ENCODE assay signal across 20 mouse cellular contexts in the genomic region with DNA sequence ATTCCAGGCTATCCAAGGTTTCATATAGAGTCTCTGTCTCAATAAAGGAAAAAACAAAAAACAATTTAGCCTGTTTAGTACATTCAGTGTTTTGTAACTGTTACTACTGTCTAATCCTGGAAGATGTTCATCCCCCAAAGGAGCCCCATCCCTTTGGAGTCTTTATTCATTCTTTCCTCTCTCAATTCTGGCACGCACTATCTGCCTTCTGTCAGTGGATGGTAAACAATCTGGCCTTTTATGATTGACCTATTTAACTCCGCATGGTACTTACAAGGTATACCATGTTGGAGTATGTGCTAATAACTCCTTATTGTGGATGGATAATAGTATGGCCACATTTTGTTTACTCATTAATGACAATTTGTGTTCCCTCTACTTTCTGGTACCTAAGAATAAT. TPM values are rescaled to one million over a fixed set of nuclear protein-coding genes. Genes with fewer than 3 reads are reported as not detected.
A peak's percentile ranks its signal among the peaks of the same experiment; 100 is the strongest.
DNase-seq lines count a peak whose midpoint lies in the region; ATAC-seq and TF ChIP-seq lines count a peak whose summit lies in the region.
"Had no signal": no experiment of that assay in that cellular context is flagged by ENCODE, and none has a peak within 500 bp of the region (broad histone marks: within the 10 kb centered on the region; RNA-seq: fewer than 3 reads in every experiment).

No protein-coding gene starts in this region.

- no peak overlapping the region for H3K4me2 ChIP-seq in forebrain, embryonic 14.5 days (ENCODE audit: low read length)
- H3K4me2 ChIP-seq in forebrain, embryonic 15.5 days (replicated peaks), result no peak overlapping the region
- H3K4me2 ChIP-seq in hindbrain, postnatal 0 days (ENCODE audit: low read depth, low read length), result no peak overlapping the region
- H3K4me2 ChIP-seq: embryonic facial prominence, embryonic 13.5 days; heart, embryonic 13.5 days; hindbrain, embryonic 12.5 days had no signal

- H3K36me3 ChIP-seq in forebrain, embryonic 14.5 days (ENCODE audit: control insufficient read depth, insufficient read depth, low read length), result no peaks in the 10 kb centered on the region
- H3K36me3 ChIP-seq in forebrain, embryonic 15.5 days, result no peaks in the 10 kb centered on the region
- no peaks in the 10 kb centered on the region for H3K36me3 ChIP-seq in hindbrain, postnatal 0 days (ENCODE audit: insufficient read depth, low read length)
- H3K36me3 ChIP-seq: embryonic facial prominence, embryonic 13.5 days; G1E; heart, embryonic 13.5 days; hindbrain, embryonic 12.5 days had no signal

- H3K27me3 ChIP-seq in forebrain, embryonic 14.5 days (replicated peaks; ENCODE audit: control insufficient read depth, insufficient read depth, low read length), result no peaks in the 10 kb centered on the region
- H3K27me3 ChIP-seq in forebrain, embryonic 15.5 days, result no peaks in the 10 kb centered on the region
- no peaks in the 10 kb centered on the region for H3K27me3 ChIP-seq in hindbrain, postnatal 0 days (ENCODE audit: insufficient read depth, low read length)
- H3K27me3 ChIP-seq: embryonic facial prominence, embryonic 13.5 days; heart, embryonic 13.5 days; hindbrain, embryonic 12.5 days had no signal

- peak; percentile 92 for ATAC-seq in cerebellum, adult (ENCODE audit: insufficient number of reproducible peaks, low FRiP score, low TSS enrichment)
- ATAC-seq in forebrain, embryonic 14.5 days, result peak; percentile 42; the same call in 1 of the 2 replicates
- ATAC-seq in forebrain, embryonic 15.5 days (replicated peaks), result no peak
- no peak for ATAC-seq in hindbrain, postnatal 0 days
- ATAC-seq: CD4-positive, CD25-positive, alpha-beta regulatory T cell, adult 4 months; hindbrain, embryonic 16.5 days had no signal

- 72% methylated on average over 2 of the region's 2 CpGs for whole genome bisulfite sequencing in forebrain, embryonic 14.5 days
- WGBS in forebrain, embryonic 15.5 days, result 58% methylated on average over 2 of the region's 2 CpGs
- 79% methylated on average over 2 of the region's 2 CpGs for WGBS in hindbrain, postnatal 0 days

- peaks cover 13% of the 10 kb centered on the region for H3K4me1 ChIP-seq in forebrain, embryonic 14.5 days (ENCODE audit: control insufficient read depth, insufficient read depth, low read length)
- peaks cover 20% of the 10 kb centered on the region for H3K4me1 ChIP-seq in forebrain, embryonic 15.5 days
- peaks cover 2% of the 10 kb centered on the region; the same call in 1 of the 2 replicates for H3K4me1 ChIP-seq in hindbrain, postnatal 0 days (ENCODE audit: insufficient read depth, low read length)

- H3K9ac ChIP-seq in forebrain, embryonic 14.5 days (ENCODE audit: low read length), result no peak overlapping the region
- no peak overlapping the region for H3K9ac ChIP-seq in forebrain, embryonic 15.5 days (replicated peaks)
- H3K9ac ChIP-seq in hindbrain, postnatal 0 days (replicated peaks; ENCODE audit: low read length), result no peak overlapping the region
- H3K9ac ChIP-seq: embryonic facial prominence, embryonic 13.5 days; heart, embryonic 13.5 days; hindbrain, embryonic 12.5 days had no signal

- no peak overlapping the region for H3K4me3 ChIP-seq in forebrain, embryonic 14.5 days (ENCODE audit: low read depth, low read length)
- H3K4me3 ChIP-seq in forebrain, embryonic 15.5 days, result no peak overlapping the region
- no peak overlapping the region for H3K4me3 ChIP-seq in hindbrain, postnatal 0 days (ENCODE audit: low read length)
- H3K4me3 ChIP-seq: embryonic facial prominence, embryonic 13.5 days; gastrocnemius, adult 2 months; heart, embryonic 13.5 days; hindbrain, embryonic 12.5 days had no signal

- DNase-seq in cerebellum, adult 11 months, result no peak
- peak; percentile 36 for DNase-seq in forebrain, embryonic 14.5 days (ENCODE audit: low spot score)
- peak; percentile 90 for DNase-seq in brain, adult 2 months (ENCODE audit: low read depth, low spot score)
- peak; percentile 37 to 58 for DNase-seq in cerebellum, postnatal 36 days
- DNase-seq in hindbrain, postnatal 0 days (ENCODE audit: low spot score), result no peak
- DNase-seq: adrenal gland, adult 8-10 months; adrenal gland, postnatal 36 days; B cell, adult 2 months; gastrocnemius, adult 2 months; gastrocnemius, postnatal 25 days; heart, postnatal 4 days; kidney, adult 18-20 months had no signal

- H3K9me3 ChIP-seq in forebrain, embryonic 14.5 days (replicated peaks; ENCODE audit: control insufficient read depth, low read length), result no peaks in the 10 kb centered on the region
- no peaks in the 10 kb centered on the region for H3K9me3 ChIP-seq in forebrain, embryonic 15.5 days
- H3K9me3 ChIP-seq in hindbrain, postnatal 0 days (ENCODE audit: low read length), result no peaks in the 10 kb centered on the region
- H3K9me3 ChIP-seq: embryonic facial prominence, embryonic 13.5 days; G1E; heart, embryonic 13.5 days; hindbrain, embryonic 12.5 days had no signal

- H3K27ac ChIP-seq in forebrain, embryonic 14.5 days (ENCODE audit: low read depth, low read length), result no peak overlapping the region
- no peak overlapping the region for H3K27ac ChIP-seq in forebrain, embryonic 15.5 days (replicated peaks)
- H3K27ac ChIP-seq in hindbrain, postnatal 0 days, result no peak overlapping the region
- H3K27ac ChIP-seq: embryonic facial prominence, embryonic 13.5 days; gastrocnemius, adult 2 months; heart, embryonic 13.5 days; hindbrain, embryonic 12.5 days had no signal

- TF ChIP-seq CTCF in hindbrain, postnatal 0 days (IDR thresholded peaks at IDR 0.05; ENCODE audit: low read depth), result no peak

RNA-seq across cellular contexts. Expression of a gene that starts 26.6 kb away (rescaled TPM):
- polyA plus RNA-seq in forebrain, embryonic 14.5 days (2014; fragmentation: Nextera tagmentation; extraction: Ambion mirVana), result 16.4 and 16.6 TPM in 2 replicates
- polyA plus RNA-seq in forebrain, embryonic 15.5 days (2015; fragmentation: Nextera tagmentation; extraction: Ambion mirVana), result 18.9 and 19.7 TPM in 2 replicates
- 18.2 and 19.6 TPM in 2 replicates for total RNA-seq in hindbrain, postnatal 0 days (2014; rRNA removed)
- 7.1 and 7.5 TPM in 2 replicates for polyA plus RNA-seq in hindbrain, postnatal 0 days (2015; fragmentation: Nextera tagmentation; extraction: Ambion mirVana)

Comparison
In these comparisons a context has a peak if more than half of its experiments do, and no peak if none do; other contexts are left out.
1. ATAC-seq: peak in cerebellum, adult (single experiment) and forebrain, embryonic 14.5 days (single experiment); none in forebrain, embryonic 15.5 days (single experiment) and hindbrain, postnatal 0 days (single experiment).
2. DNase-seq: peak in forebrain, embryonic 14.5 days (single experiment), brain, adult 2 months (single experiment) and cerebellum, postnatal 36 days (2 of 2); none in cerebellum, adult 11 months (single experiment) and hindbrain, postnatal 0 days (single experiment).